Mouse (Mus musculus): ENCODE measurements around the gene Zfp36l3.

DNA sequence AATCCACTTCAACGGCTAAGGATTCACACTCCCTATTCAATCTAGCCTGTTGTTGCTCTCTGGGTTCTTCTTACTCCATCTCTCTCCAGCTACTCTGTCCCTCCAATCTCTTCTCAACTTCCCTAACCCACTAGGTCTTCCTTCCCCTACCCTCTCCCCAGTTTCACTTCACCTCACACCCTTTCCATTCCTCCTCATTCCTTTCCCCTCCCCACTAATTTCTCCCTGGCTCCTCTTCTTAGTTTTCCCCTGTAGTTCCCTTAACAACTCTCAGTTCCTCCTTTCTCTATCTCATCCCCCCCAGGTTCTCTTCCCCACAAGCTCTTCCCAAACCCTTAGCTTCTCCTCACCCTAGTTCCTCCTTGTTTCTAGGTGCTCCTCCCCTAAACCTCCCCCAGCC, 23.3 kb downstream of the Zfp36l3 start:
- TF ChIP-seq CTCF (IDR thresholded peaks at IDR 0.05; ENCODE audit: insufficient read depth, low read depth, low read length) (no peak), POLR2A (IDR thresholded peaks at IDR 0.05; ENCODE audit: insufficient read depth, low read depth, low read length) (no peak)

All from olfactory bulb, adult 2 months (tissue).